ENCODE assay signal across 8 mouse cellular contexts in genomic region chr15:100495102-100495501, GRCm38 (mm10). TPM values are rescaled to one million over a fixed set of nuclear protein-coding genes. Genes with fewer than 3 reads are reported as not detected.
DNase-seq lines count a peak whose midpoint lies in the region; ATAC-seq lines count a peak whose summit lies in the region.

Gene Csrnp2, minus strand, starts transcription at chr15:100495488.

- DNase-seq in CD4-positive helper T cell, adult 2 months (ENCODE audit: low read depth, low spot score), result peak; percentile 88
- DNase-seq in brain, embryonic 18.5 days (ENCODE audit: low read depth, low spot score), result peak; percentile 89
- DNase-seq in kidney, postnatal 14 days, result peak; percentile 95
- DNase-seq in liver, embryonic 13.5 days, result peak; percentile 83
- peak; percentile 99 for DNase-seq in neural tube, embryonic 10.5 days (ENCODE audit: extremely low spot score, low spot score)

- H3K9me3 ChIP-seq in heart, embryonic 14.5 days (ENCODE audit: control insufficient read depth, low read length), result no peaks in the 10 kb centered on the region
- H3K9me3 ChIP-seq in liver, embryonic 13.5 days (replicated peaks), result no peaks in the 10 kb centered on the region
- no peaks in the 10 kb centered on the region for H3K9me3 ChIP-seq in stomach, embryonic 16.5 days (replicated peaks; ENCODE audit: control insufficient read depth, low read length)

- peak within 1 kb of the TSS; percentile 90 for H3K9ac ChIP-seq in heart, embryonic 14.5 days (ENCODE audit: low read length)
- peak within 1 kb of the TSS; percentile 82 for H3K9ac ChIP-seq in liver, embryonic 13.5 days
- peak within 1 kb of the TSS; percentile 97 for H3K9ac ChIP-seq in stomach, embryonic 16.5 days (ENCODE audit: low read length)

- H3K27me3 ChIP-seq in heart, embryonic 14.5 days (ENCODE audit: control insufficient read depth, insufficient read depth, low read length), result no peaks in the 10 kb centered on the region
- peaks cover 19% of the 10 kb centered on the region for H3K27me3 ChIP-seq in liver, embryonic 13.5 days
- H3K27me3 ChIP-seq in stomach, embryonic 16.5 days (ENCODE audit: control insufficient read depth, insufficient read depth, low read length), result no peaks in the 10 kb centered on the region

- peak within 1 kb of the TSS; percentile 75 for H3K4me2 ChIP-seq in heart, embryonic 14.5 days (ENCODE audit: low read length)
- peak within 1 kb of the TSS; percentile 98 for H3K4me2 ChIP-seq in liver, embryonic 13.5 days
- peak within 1 kb of the TSS; percentile 92 for H3K4me2 ChIP-seq in stomach, embryonic 16.5 days (ENCODE audit: low read depth, low read length)

- ATAC-seq in erythroid progenitor cell, adult 5-6 weeks (replicated peaks; ENCODE audit: low FRiP score, poor library complexity, severe bottlenecking), result peak; percentile 88
- ATAC-seq in heart, embryonic 14.5 days (ENCODE audit: insufficient number of reproducible peaks, insufficient read depth, low FRiP score, low read depth), result peak; percentile 95
- ATAC-seq in liver, embryonic 13.5 days (ENCODE audit: low read depth), result peak; percentile 94
- ATAC-seq in stomach, embryonic 16.5 days (ENCODE audit: insufficient read depth, low FRiP score), result peak; percentile 96

- peaks cover 16 to 38% of the 10 kb centered on the region in 2 experiments for H3K4me1 ChIP-seq in heart, embryonic 14.5 days (ENCODE audit: control insufficient read depth in 2 of 2, insufficient read depth in 2 of 2, low read length in 2 of 2)
- peaks cover 21% of the 10 kb centered on the region for H3K4me1 ChIP-seq in liver, embryonic 13.5 days (replicated peaks)
- peaks cover 32% of the 10 kb centered on the region for H3K4me1 ChIP-seq in stomach, embryonic 16.5 days (ENCODE audit: control insufficient read depth, insufficient read depth, low read length)

- H3K27ac ChIP-seq in heart, embryonic 14.5 days (replicated peaks in 1 of 2; ENCODE audit: control insufficient read depth in 1 of 2, insufficient read depth in 1 of 2, low read depth in 2 of 2, low read length in 2 of 2), result peak within 1 kb of the TSS; percentile 80 to 85
- peak within 1 kb of the TSS; percentile 41 for H3K27ac ChIP-seq in liver, embryonic 13.5 days
- peak within 1 kb of the TSS; percentile 90 for H3K27ac ChIP-seq in stomach, embryonic 16.5 days (ENCODE audit: low read length)

- WGBS in heart, embryonic 14.5 days, result under 1% methylated on average over 39 of the region's 40 CpGs
- under 1% methylated on average over 40 of the region's 40 CpGs for WGBS in liver, embryonic 13.5 days (ENCODE audit: insufficient replicate concordance)
- WGBS in stomach, embryonic 16.5 days, result under 1% methylated on average over 40 of the region's 40 CpGs

- no peaks in the 10 kb centered on the region for H3K36me3 ChIP-seq in heart, embryonic 14.5 days (ENCODE audit: control insufficient read depth, insufficient read depth, low read length)
- no peaks in the 10 kb centered on the region for H3K36me3 ChIP-seq in liver, embryonic 13.5 days
- no peaks in the 10 kb centered on the region for H3K36me3 ChIP-seq in stomach, embryonic 16.5 days (ENCODE audit: control insufficient read depth, insufficient read depth, low read length)

- H3K4me3 ChIP-seq in heart, embryonic 14.5 days (ENCODE audit: control insufficient read depth in 1 of 2, insufficient read depth in 1 of 2, low read depth in 1 of 2, low read length in 2 of 2), result peak within 1 kb of the TSS; percentile 63 to 92
- peak within 1 kb of the TSS; percentile 71 for H3K4me3 ChIP-seq in liver, embryonic 13.5 days (replicated peaks)
- H3K4me3 ChIP-seq in stomach, embryonic 16.5 days (replicated peaks; ENCODE audit: low read length), result peak within 1 kb of the TSS; percentile 88

RNA-seq across cellular contexts. Expression of gene Csrnp2, which starts in this region (rescaled TPM):
- not detected in 2 replicates for total RNA-seq in erythroid progenitor cell, adult 5-6 weeks (2015; ENCODE audit: low replicate concordance)
- total RNA-seq in erythroid progenitor cell, adult 5-6 weeks (2017; ENCODE audit: low replicate concordance), result 0.26 TPM in 1 of 2 replicates, not detected in the other
- polyA plus RNA-seq in heart, embryonic 14.5 days (2014; fragmentation: Nextera tagmentation; extraction: Ambion mirVana), result 7.8 and 8.1 TPM in 2 replicates
- 1.1 and 1.3 TPM in 2 replicates for polyA plus RNA-seq in liver, embryonic 13.5 days (2015; fragmentation: Nextera tagmentation; extraction: Ambion mirVana)
- 6.7 and 7.3 TPM in 2 replicates for polyA plus RNA-seq in stomach, embryonic 16.5 days (2015; fragmentation: Nextera tagmentation; extraction: Ambion mirVana)

Comparison
In these comparisons a context has a peak if more than half of its experiments do, and no peak if none do; other contexts are left out.
1. Peak in every context shown above with its lines: DNase-seq, ATAC-seq, H3K4me3 ChIP-seq and H3K27ac ChIP-seq.
2. Peak in ATAC-seq in erythroid progenitor cell, adult 5-6 weeks; RNA of the gene not detected or under 1 TPM.